Mouse (Mus musculus) heart, adult 18-20 months (tissue): Measurements from ENCODE around the gene Hat1. TPM values are rescaled to one million over a fixed set of nuclear protein-coding genes. Genes with fewer than 3 reads are reported as not detected.
"Not testable (repeated sequence)": the region's sequence is repeated elsewhere in the genome, so short reads cannot be mapped to it uniquely, and the experiment has no call there.

Source experiments
- DNase-seq, 2 experiments: peaks; one replicate each; pipeline ENCODE4 v3.0.0; 2021 to 2022; ENCODE audit warnings: mixed read lengths in 1 of 2
- long read RNA-seq, 2 experiments: library from polyadenylated mRNA; stranded (forward); transcript quantifications; one replicate each; pipeline ENCODE4 v2.0.0; 2021
- total RNA-seq, 2 experiments: library from RNA; stranded (reverse); gene quantifications; 2 replicates each; pipeline ENCODE4 v1.2.3; 2021

Hat1 gene
- total RNA-seq, result 10 to 100 TPM; 30.9 to 31.3 TPM
- long read RNA-seq, experiment 1, transcript Hat1-201 (11 exons, 1,576 nt), result major isoform, 19 of 20 reads
- long read RNA-seq, experiment 1, partial matches to known transcripts, result 1 of 20 reads
- long read RNA-seq, experiment 1, other reads (novel, unspliced or antisense), result 0 of 20 reads
- long read RNA-seq, experiment 2, transcript Hat1-201 (11 exons, 1,576 nt), result major isoform, 9 of 9 reads
- long read RNA-seq, experiment 2, partial matches to known transcripts, result 0 of 9 reads
- long read RNA-seq, experiment 2, other reads (novel, unspliced or antisense), result 0 of 9 reads

- peak; percentile 96 to 97 for DNase-seq
Observed at GRCm38 (mm10) chr2:71388951-71389763, at the start of gene Hat1. Gene Hat1 (plus strand): TSS chr2:71388958.

GRCm38 (mm10) chr2:71340126-71340525 lies 48.6 kb upstream of the Hat1 start:
- peak in 1 of 2 experiments; percentile 11 for DNase-seq

GRCm38 (mm10) chr2:71343884-71344640 lies 44.7 kb upstream of the Hat1 start:
- peak in 1 of 2 experiments; percentile 41 for DNase-seq

- DNase-seq, result no peak
Observed at GRCm38 (mm10) chr2:71347160-71347559, 41.6 kb upstream of the Hat1 start.

GRCm38 (mm10) chr2:71347732-71348490 lies 40.8 kb upstream of the Hat1 start:
- DNase-seq, result peak in 1 of 2 experiments; percentile 17

GRCm38 (mm10) chr2:71349511-71349910 lies 39.2 kb upstream of the Hat1 start:
- DNase-seq, result no peak

GRCm38 (mm10) chr2:71350181-71350580 lies 38.6 kb upstream of the Hat1 start:
- no peak for DNase-seq

- no peak for DNase-seq
Observed at GRCm38 (mm10) chr2:71350904-71351726, 37.6 kb upstream of the Hat1 start.

GRCm38 (mm10) chr2:71351727-71351987 lies 37.1 kb upstream of the Hat1 start:
- no peak for DNase-seq

- DNase-seq, result peak; percentile 19 to 54
Observed at GRCm38 (mm10) chr2:71353306-71354054, 35.3 kb upstream of the Hat1 start.

GRCm38 (mm10) chr2:71354055-71354425 lies 34.7 kb upstream of the Hat1 start:
- peak in 1 of 2 experiments; percentile 58 for DNase-seq

GRCm38 (mm10) chr2:71358347-71358746 lies 30.4 kb upstream of the Hat1 start:
- DNase-seq, result no peak

GRCm38 (mm10) chr2:71360192-71360591 lies 28.6 kb upstream of the Hat1 start:
- DNase-seq, result no peak

- no peak for DNase-seq
Observed at GRCm38 (mm10) chr2:71366618-71367124, 22.1 kb upstream of the Hat1 start.

GRCm38 (mm10) chr2:71367125-71367880 lies 21.5 kb upstream of the Hat1 start, which contains the start of gene Slc25a12:
Gene Slc25a12 (minus strand): TSS chr2:71367749.
- DNase-seq, result peak; percentile 90 to 91

GRCm38 (mm10) chr2:71368086-71368485 lies 20.7 kb upstream of the Hat1 start:
- no peak for DNase-seq

- DNase-seq, result no peak
Observed at GRCm38 (mm10) chr2:71371790-71372189, 17.0 kb upstream of the Hat1 start.

GRCm38 (mm10) chr2:71372261-71372660 lies 16.5 kb upstream of the Hat1 start:
- not testable (repeated sequence) for DNase-seq
